Mouse (Mus musculus) olfactory bulb, adult 2 months (tissue): ENCODE data around the gene Olfr1085.
"Not testable (repeated sequence)": the region's sequence is repeated elsewhere in the genome, so short reads cannot be mapped to it uniquely, and the experiment has no call there.

ENCODE experiments used
- CTCF ChIP-seq: fragments of 200-500 bp; IDR thresholded peaks from 2 replicates; pipeline ENCODE4 v1.5.1; 2012; ENCODE audit warnings: low read depth, mild to moderate bottlenecking, low read length, moderate library complexity; ENCODE audit not compliant: insufficient read depth
- POLR2A ChIP-seq: fragments of 200-500 bp; IDR thresholded peaks from 2 replicates; pipeline ENCODE4 v1.6.1; 2012; ENCODE audit warnings: mild to moderate bottlenecking, low read depth, low read length, moderate library complexity; ENCODE audit not compliant: insufficient read depth

GRCm38 (mm10) chr2:86639625-86640024, 22.2 kb downstream of the Olfr1085 start, which contains the start of gene Olfr1084:
- not testable (repeated sequence) for TF ChIP-seq CTCF, POLR2A
